Mouse (Mus musculus): ENCODE results near the gene Zbtb42. TPM values are rescaled to one million over a fixed set of nuclear protein-coding genes. Genes with fewer than 3 reads are reported as not detected.
A peak's percentile ranks its signal among the peaks of the same experiment; 100 is the strongest.

Zbtb42 gene
- polyA plus RNA-seq, 1 experiment from 2014 or later: 6.8 TPM

DNA sequence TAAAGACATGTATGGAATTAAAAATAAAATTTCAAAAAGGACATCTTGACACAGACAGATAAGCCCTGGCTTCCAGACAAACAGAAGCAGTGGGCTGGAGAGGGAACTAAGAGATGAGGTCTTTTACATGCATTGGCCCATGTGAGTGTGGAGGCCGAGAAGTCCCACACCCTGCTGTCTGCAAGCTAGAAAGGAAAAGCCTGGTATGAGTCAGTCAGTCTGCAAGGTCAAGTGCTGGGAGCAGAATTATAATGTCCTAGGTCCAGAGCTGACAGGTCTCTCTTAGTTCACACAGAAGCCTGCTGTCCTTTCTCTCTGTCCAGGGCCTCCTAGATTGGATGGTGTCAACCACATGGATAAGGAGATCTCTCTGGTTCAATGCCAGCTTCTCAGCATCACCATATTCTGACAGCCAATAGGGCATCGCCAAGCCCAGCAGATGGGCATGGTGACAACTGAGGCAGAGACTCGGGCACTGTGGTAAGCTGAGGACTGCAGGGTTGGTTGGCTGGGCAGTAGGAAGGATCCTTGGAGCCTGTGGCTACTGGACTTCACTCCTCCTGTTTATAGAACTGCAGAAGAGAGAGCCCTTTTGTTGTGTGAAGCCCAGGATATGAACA, 18.3 kb downstream of the Zbtb42 start:
- Histone ChIP-seq H3K4me2 (ENCODE audit: low read depth, low read length) (no peak overlapping the region), H3K9me3 (ENCODE audit: control insufficient read depth, low read length) (no peaks in the 10 kb centered on the region)
- WGBS: 82% methylated on average over 3 of the region's 3 CpGs

DNA sequence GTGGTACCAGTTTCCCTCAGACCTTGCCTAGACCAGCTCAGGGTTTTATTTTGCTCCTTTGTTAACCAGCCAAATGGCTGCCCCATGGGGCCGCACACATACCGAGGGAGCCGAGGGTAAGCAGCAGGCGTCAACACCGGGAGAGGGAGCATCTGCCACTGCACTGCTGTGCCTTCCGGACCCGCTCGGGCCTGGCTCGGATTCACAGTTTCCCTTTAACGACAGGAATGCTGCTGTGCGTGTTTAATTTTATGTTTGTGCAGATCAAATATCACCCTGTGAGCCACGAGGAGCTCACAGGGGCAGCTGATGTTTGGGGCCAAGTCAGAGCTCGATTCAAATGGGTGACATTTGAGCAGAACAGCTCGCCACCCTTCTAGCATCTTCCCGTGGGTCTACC, 21.9 kb downstream of the Zbtb42 start:
- Histone ChIP-seq H3K27me3 (replicated peaks; ENCODE audit: control insufficient read depth, insufficient read depth, low read length) (peaks cover 12% of the 10 kb centered on the region; the same call in 1 of the 2 replicates), H3K4me2 (ENCODE audit: low read depth, low read length) (peak overlapping the region; percentile 27; the same call in 1 of the 2 replicates), H3K9ac (ENCODE audit: low read depth, low read length) (0 out of 2 replicates have a peak overlapping the region, but pooled peaks have one; percentile 21), H3K4me3 (ENCODE audit: low read length) (0 out of 2 replicates have a peak overlapping the region, but pooled peaks have one; percentile 0), H3K36me3 (ENCODE audit: control insufficient read depth, insufficient read depth, low read length) (no peaks in the 10 kb centered on the region), H3K4me1 (ENCODE audit: control insufficient read depth, insufficient read depth, low read length) (peaks cover 7% of the 10 kb centered on the region), H3K27ac (ENCODE audit: low read length) (no peak overlapping the region), H3K9me3 (ENCODE audit: control insufficient read depth, low read length) (no peaks in the 10 kb centered on the region)
- ATAC-seq: peak; percentile 34; the same call in 1 of the 2 replicates
- 8% methylated on average over 15 of the region's 15 CpGs for WGBS

More for the DNA sequence above, 18.3 kb downstream of the Zbtb42 start:
- no peak overlapping the region for H3K4me3 ChIP-seq (ENCODE audit: low read length)
- H3K9ac ChIP-seq (ENCODE audit: low read depth, low read length): no peak overlapping the region
- no peaks in the 10 kb centered on the region for H3K36me3 ChIP-seq (ENCODE audit: control insufficient read depth, insufficient read depth, low read length)
- ATAC-seq: no peak
- peaks cover 8% of the 10 kb centered on the region; the same call in 1 of the 2 replicates for H3K27me3 ChIP-seq (replicated peaks; ENCODE audit: control insufficient read depth, insufficient read depth, low read length)
- H3K4me1 ChIP-seq (ENCODE audit: control insufficient read depth, insufficient read depth, low read length): peaks cover 19% of the 10 kb centered on the region
- H3K27ac ChIP-seq (ENCODE audit: low read length): no peak overlapping the region

DNA sequence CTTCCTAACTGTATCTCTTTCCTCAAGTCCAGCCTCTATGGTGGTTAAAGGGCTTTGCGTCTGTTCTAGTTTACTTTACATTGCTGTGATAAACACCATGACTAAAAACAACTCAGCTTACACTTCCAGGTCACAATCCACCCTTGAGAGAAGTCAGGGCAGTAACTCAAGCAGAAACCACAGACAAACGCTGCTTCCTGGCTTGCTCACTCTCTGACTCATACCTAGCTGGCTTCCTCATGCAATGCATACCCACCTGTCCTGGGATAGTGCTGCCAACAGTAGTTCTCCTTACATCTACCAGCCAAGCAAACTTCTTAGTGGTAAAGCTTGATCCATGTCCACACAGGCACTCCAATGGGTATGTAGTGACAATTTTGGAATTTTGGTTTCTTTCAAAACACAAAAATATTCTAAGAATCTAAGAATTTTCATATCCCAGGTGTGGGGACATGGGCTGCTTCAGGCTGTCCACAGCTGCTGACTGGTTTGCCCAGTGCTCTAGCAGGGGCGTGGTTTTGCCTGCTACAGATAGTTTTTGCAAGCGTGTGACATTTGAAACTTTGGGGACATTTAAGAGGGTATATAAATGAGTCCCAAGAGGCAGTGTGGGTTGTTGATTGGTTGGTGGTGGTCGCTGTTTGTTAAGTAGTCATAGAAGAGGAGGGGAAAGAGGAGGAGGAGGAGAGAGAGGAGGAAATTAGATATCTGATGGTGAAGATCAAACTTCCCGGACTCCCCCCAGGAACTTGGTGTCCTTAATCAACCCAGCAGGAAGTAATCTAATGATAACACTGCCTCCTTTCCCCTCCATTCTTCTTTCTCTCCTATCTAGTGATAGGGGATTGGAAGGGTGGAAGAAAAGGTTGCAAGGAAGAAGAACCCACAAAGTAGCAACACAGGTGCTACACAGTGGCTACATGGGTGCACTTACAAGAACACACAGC, 24.0 kb downstream of the Zbtb42 start:
- peaks cover 16% of the 10 kb centered on the region for H3K4me1 ChIP-seq (ENCODE audit: control insufficient read depth, insufficient read depth, low read length)
- no peak overlapping the region for H3K4me2 ChIP-seq (ENCODE audit: low read depth, low read length)
- ATAC-seq: no peak
- no peak overlapping the region for H3K9ac ChIP-seq (ENCODE audit: low read depth, low read length)
- H3K36me3 ChIP-seq (ENCODE audit: control insufficient read depth, insufficient read depth, low read length): no peaks in the 10 kb centered on the region
- no peak overlapping the region for H3K27ac ChIP-seq (ENCODE audit: low read length)
- peaks cover 14% of the 10 kb centered on the region; the same call in 1 of the 2 replicates for H3K27me3 ChIP-seq (replicated peaks; ENCODE audit: control insufficient read depth, insufficient read depth, low read length)
- 59% methylated on average over 6 of the region's 6 CpGs for WGBS
- no peaks in the 10 kb centered on the region for H3K9me3 ChIP-seq (ENCODE audit: control insufficient read depth, low read length)
- no peak overlapping the region for H3K4me3 ChIP-seq (ENCODE audit: low read length)

DNA sequence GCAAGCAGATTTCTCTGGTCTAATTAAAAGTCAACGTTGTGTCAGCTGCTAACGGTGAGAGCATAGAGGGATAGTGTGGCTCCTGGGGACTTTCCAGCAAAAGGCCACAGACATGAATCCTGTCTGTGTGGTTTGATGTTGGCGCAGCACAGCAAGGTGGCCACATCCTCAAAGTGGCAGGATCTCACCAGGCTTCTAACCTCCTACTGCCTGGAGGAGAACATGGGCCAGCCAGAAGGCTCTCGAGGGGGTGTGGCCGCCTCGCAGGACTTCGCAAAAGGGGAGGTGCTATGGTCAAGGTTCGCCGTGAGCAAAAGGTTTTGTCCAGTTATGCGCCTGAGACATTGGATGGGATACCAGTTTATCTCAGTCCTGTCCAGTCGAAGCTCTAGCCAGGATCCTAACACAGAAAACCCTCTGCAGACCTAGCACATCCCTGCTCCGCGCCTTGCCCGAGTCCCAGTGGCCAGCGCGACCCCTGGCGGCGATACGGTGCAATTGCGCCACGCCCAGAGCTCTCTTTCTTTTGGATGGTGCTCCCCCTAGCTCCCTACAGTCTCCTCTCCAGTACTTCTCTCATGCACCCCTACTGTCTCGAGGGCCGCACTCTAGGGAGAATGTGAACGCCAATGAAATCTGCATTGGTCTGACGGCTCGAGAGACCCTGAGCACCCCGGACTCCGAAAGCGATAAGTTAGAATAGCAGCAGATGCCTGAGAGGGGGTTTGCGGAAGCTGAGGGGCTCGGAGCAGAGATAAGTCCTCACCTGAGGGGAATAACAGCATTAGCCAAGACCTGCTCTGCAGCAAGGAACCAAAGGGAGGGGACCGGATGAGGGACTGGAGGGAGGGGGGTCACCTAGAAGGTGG, 28.3 kb downstream of the Zbtb42 start:
- Histone ChIP-seq H3K4me1 (ENCODE audit: control insufficient read depth, insufficient read depth, low read length) (peaks cover 11% of the 10 kb centered on the region; the same call in 1 of the 2 replicates), H3K27ac (ENCODE audit: low read length) (no peak overlapping the region), H3K4me2 (ENCODE audit: low read depth, low read length) (peak overlapping the region; percentile 45), H3K9me3 (ENCODE audit: control insufficient read depth, low read length) (0 out of 2 replicates have a peak, but pooled peaks cover 2% of the 10 kb centered on the region), H3K27me3 (replicated peaks; ENCODE audit: control insufficient read depth, insufficient read depth, low read length) (peaks cover 6% of the 10 kb centered on the region; the same call in 1 of the 2 replicates), H3K4me3 (ENCODE audit: low read length) (peak overlapping the region; percentile 21; the same call in 1 of the 2 replicates), H3K9ac (ENCODE audit: low read depth, low read length) (peak overlapping the region; percentile 41), H3K36me3 (ENCODE audit: control insufficient read depth, insufficient read depth, low read length) (no peaks in the 10 kb centered on the region)
- ATAC-seq: peak; percentile 84
- WGBS: 11% methylated on average over 32 of the region's 32 CpGs

DNA sequence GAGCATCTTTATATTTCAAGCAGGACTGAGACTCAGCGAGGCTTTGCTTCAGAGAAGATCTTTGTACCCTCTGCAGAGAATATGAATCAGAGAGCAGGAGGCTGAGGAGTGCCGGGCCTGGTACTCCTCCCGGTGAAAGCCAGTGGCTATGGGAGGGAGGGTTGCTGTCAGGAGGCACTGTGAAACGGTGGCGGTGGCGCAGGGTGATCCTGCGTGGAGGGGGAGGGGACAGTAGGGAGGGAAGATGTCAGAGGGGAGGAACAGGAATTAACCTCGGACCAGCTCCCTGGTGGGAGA, 28.9 kb downstream of the Zbtb42 start:
- WGBS: 22% methylated on average over 8 of the region's 8 CpGs
- Histone ChIP-seq H3K4me2 (ENCODE audit: low read depth, low read length) (no peak overlapping the region), H3K4me1 (ENCODE audit: control insufficient read depth, insufficient read depth, low read length) (peaks cover 11% of the 10 kb centered on the region; the same call in 1 of the 2 replicates), H3K27me3 (replicated peaks; ENCODE audit: control insufficient read depth, insufficient read depth, low read length) (peaks cover 2% of the 10 kb centered on the region; the same call in 1 of the 2 replicates), H3K9me3 (ENCODE audit: control insufficient read depth, low read length) (0 out of 2 replicates have a peak, but pooled peaks cover 2% of the 10 kb centered on the region), H3K27ac (ENCODE audit: low read length) (no peak overlapping the region), H3K36me3 (ENCODE audit: control insufficient read depth, insufficient read depth, low read length) (no peaks in the 10 kb centered on the region), H3K9ac (ENCODE audit: low read depth, low read length) (no peak overlapping the region; the same call in 1 of the 2 replicates), H3K4me3 (ENCODE audit: low read length) (no peak overlapping the region)
- peak; percentile 39 for ATAC-seq

DNA sequence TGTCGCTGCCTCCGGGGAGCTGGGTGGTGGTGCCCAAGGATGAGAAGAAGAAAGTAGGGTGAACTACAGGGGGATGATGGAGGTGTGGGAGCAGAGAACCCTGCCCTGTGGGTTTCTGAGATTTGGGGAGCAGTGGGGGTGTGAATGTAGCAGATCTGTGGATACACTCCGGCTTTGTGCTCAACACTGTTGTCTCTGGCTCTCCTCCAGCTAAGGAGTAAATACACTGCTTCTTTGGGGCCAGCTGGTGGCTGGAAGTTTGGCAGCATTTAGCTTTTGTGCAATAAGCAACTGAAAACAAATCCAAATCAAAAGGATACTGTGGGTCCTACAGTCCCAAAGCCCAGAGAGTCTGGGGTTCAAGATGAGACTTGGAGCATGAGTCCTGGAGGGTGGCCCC, 35.4 kb downstream of the Zbtb42 start:
- Histone ChIP-seq H3K27me3 (replicated peaks; ENCODE audit: control insufficient read depth, insufficient read depth, low read length) (no peaks in the 10 kb centered on the region), H3K27ac (ENCODE audit: low read length) (peak overlapping the region; percentile 41; the same call in 1 of the 2 replicates)
- ATAC-seq: peak; percentile 30; the same call in 1 of the 2 replicates

DNA sequence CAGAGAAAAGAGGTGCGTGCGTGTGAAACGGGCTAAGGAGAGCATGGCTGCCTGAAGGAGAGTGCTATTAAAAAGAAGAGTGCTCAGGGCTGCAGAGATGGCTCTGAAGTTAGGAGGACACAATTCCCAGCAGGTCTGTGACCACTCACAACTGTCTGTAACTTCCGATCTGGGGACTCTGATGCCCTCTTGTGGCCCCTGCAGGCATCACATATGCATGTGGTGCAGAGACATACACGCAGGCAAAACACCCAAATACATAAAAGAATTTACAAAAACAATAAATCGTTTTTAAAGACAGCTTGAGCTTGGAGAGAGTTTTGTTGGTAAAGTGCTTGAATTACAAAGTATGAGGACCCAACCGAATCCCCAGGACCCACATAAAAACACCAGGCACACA, 38.5 kb downstream of the Zbtb42 start:
- H3K36me3 ChIP-seq (ENCODE audit: control insufficient read depth, insufficient read depth, low read length): no peaks in the 10 kb centered on the region
- H3K4me1 ChIP-seq (ENCODE audit: control insufficient read depth, insufficient read depth, low read length): peaks cover 3% of the 10 kb centered on the region; the same call in 1 of the 2 replicates
- ATAC-seq: no peak
- no peak overlapping the region for H3K4me2 ChIP-seq (ENCODE audit: low read depth, low read length)
- 37% methylated on average over 7 of the region's 7 CpGs for WGBS
- no peaks in the 10 kb centered on the region for H3K9me3 ChIP-seq (ENCODE audit: control insufficient read depth, low read length)
- no peak overlapping the region for H3K4me3 ChIP-seq (ENCODE audit: low read length)
- no peaks in the 10 kb centered on the region for H3K27me3 ChIP-seq (replicated peaks; ENCODE audit: control insufficient read depth, insufficient read depth, low read length)
- H3K27ac ChIP-seq (ENCODE audit: low read length): no peak overlapping the region
- H3K9ac ChIP-seq (ENCODE audit: low read depth, low read length): no peak overlapping the region

More for the DNA sequence above, 35.4 kb downstream of the Zbtb42 start:
- Histone ChIP-seq H3K4me2 (ENCODE audit: low read depth, low read length) (no peak overlapping the region), H3K4me3 (ENCODE audit: low read length) (no peak overlapping the region), H3K36me3 (ENCODE audit: control insufficient read depth, insufficient read depth, low read length) (no peaks in the 10 kb centered on the region), H3K9me3 (ENCODE audit: control insufficient read depth, low read length) (0 out of 2 replicates have a peak, but pooled peaks cover 2% of the 10 kb centered on the region), H3K4me1 (ENCODE audit: control insufficient read depth, insufficient read depth, low read length) (peaks cover 3% of the 10 kb centered on the region; the same call in 1 of the 2 replicates), H3K9ac (ENCODE audit: low read depth, low read length) (0 out of 2 replicates have a peak overlapping the region, but pooled peaks have one; percentile 14)
- WGBS: 61% methylated on average over 3 of the region's 3 CpGs

DNA sequence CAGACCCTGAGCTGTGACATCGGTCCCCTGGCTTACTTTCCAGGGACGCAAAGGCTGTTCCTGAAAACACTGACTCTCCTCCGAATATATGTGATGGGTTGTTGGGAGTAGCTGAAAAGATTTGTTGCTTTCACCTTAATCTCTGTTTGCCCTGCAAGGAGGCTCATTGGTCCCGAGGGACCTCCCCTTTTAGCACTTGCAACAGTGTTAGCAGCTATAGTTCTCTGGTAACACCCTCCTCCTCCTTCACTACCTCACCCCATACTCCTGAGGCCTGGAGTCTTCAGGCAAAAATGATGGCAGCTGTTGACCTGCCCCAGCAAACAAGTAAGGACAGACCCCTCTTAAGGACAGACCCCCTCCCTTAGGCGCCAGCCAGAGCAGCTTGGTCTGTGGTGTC, 40.4 kb downstream of the Zbtb42 start:
- H3K4me2 ChIP-seq (ENCODE audit: low read depth, low read length): no peak overlapping the region
- peaks cover 12% of the 10 kb centered on the region for H3K4me1 ChIP-seq (ENCODE audit: control insufficient read depth, insufficient read depth, low read length)
- no peak overlapping the region for H3K27ac ChIP-seq (ENCODE audit: low read length)
- H3K36me3 ChIP-seq (ENCODE audit: control insufficient read depth, insufficient read depth, low read length): no peaks in the 10 kb centered on the region
- no peaks in the 10 kb centered on the region for H3K9me3 ChIP-seq (ENCODE audit: control insufficient read depth, low read length)
- ATAC-seq: no peak
- no peaks in the 10 kb centered on the region for H3K27me3 ChIP-seq (replicated peaks; ENCODE audit: control insufficient read depth, insufficient read depth, low read length)
- no peak overlapping the region for H3K4me3 ChIP-seq (ENCODE audit: low read length)
- WGBS: 54% methylated on average over 5 of the region's 5 CpGs
- H3K9ac ChIP-seq (ENCODE audit: low read depth, low read length): no peak overlapping the region
